Mouse (Mus musculus) cerebellum, adult 2 months (tissue): ENCODE results near the gene Top1. TPM values are rescaled to one million over a fixed set of nuclear protein-coding genes. Genes with fewer than 3 reads are reported as not detected.

Experiments used
- DNase-seq, 2 experiments: peaks; one replicate each; pipeline ENCODE4 v3.0.0; 2021
- H3K27ac ChIP-seq: fragments of 200-500 bp; 2 replicates; pipeline ENCODE4 v1.5.1; 2012; ENCODE audit warnings: low read length, control low read depth, inconsistent platforms; ENCODE audit not compliant: insufficient read depth
- H3K27me3 ChIP-seq: fragments of 200-500 bp; 2 replicates; pipeline ENCODE4 v1.6.1; 2012; ENCODE audit warnings: inconsistent platforms, mild to moderate bottlenecking, low read length, moderate library complexity; ENCODE audit not compliant: control insufficient read depth, insufficient read depth
- H3K4me1 ChIP-seq: fragments of 200-500 bp; 2 replicates; pipeline ENCODE4 v1.6.1; 2011; ENCODE audit warnings: low read length; ENCODE audit not compliant: control insufficient read depth, insufficient read depth
- H3K4me3 ChIP-seq: fragments of 200-500 bp; replicated peaks from 2 replicates; pipeline ENCODE3; 2011; ENCODE audit warnings: mild to moderate bottlenecking, low read depth, low read length, control low read depth; ENCODE audit not compliant: insufficient read depth
- CTCF ChIP-seq: fragments of 200-500 bp; IDR thresholded peaks from 2 replicates; pipeline ENCODE4 v1.5.1; 2011; ENCODE audit warnings: low read depth, mild to moderate bottlenecking, control low read depth, low read length, moderate library complexity, borderline replicate concordance; ENCODE audit not compliant: insufficient read depth
- POLR2A ChIP-seq: fragments of 200-500 bp; IDR thresholded peaks from 2 replicates; pipeline ENCODE4 v1.6.1; 2011; ENCODE audit warnings: low read length, control low read depth, borderline replicate concordance; ENCODE audit not compliant: insufficient read depth
- WGBS: fragments of 180-500 bp; shearing (Covaris S2); methylation state at CpG from one replicate; pipeline ENCODE4 v1.1.7; 2018; 5-methylcytosine and 5-hydroxymethylcytosine counted together
- polyA plus RNA-seq: library from polyadenylated mRNA; depleted of rRNA; stranded (reverse); fragments of >200 nt; gene quantifications from 2 replicates; pipeline ENCODE4 v1.2.3, GENCODE M21; 2012

Top1 gene
- polyA plus RNA-seq, 1 experiment, result 29.4 TPM

- H3K27ac ChIP-seq, result peak overlapping the region; percentile 89
- peak; percentile 51 to 67 for DNase-seq
- under 1% methylated on average over 75 of the region's 76 CpGs for WGBS
- no peaks in the 10 kb centered on the region for H3K27me3 ChIP-seq
- H3K4me3 ChIP-seq, result peak overlapping the region; percentile 70
- peaks cover 1% of the 10 kb centered on the region; the same call in 1 of the 2 replicates for H3K4me1 ChIP-seq
- no peak for TF ChIP-seq CTCF
- TF ChIP-seq POLR2A, result no peak
These were observed 606 bp downstream of the Top1 start for GRCm38 (mm10) chr2:160646144-160646844.

GRCm38 (mm10) chr2:160646845-160647178 lies 1.1 kb downstream of the Top1 start:
- H3K4me1 ChIP-seq, result peaks cover 3% of the 10 kb centered on the region; the same call in 1 of the 2 replicates
- no peak for DNase-seq

GRCm38 (mm10) chr2:160648097-160648496 lies 2.4 kb downstream of the Top1 start:
- no peak overlapping the region for H3K27ac ChIP-seq
- no peak for DNase-seq
- 38% methylated on average over 2 of the region's 2 CpGs for whole genome bisulfite sequencing
- peaks cover 9% of the 10 kb centered on the region for H3K4me1 ChIP-seq
- no peak overlapping the region for H3K4me3 ChIP-seq
- no peaks in the 10 kb centered on the region for H3K27me3 ChIP-seq
- TF ChIP-seq POLR2A, result no peak
- no peak for TF ChIP-seq CTCF

More at GRCm38 (mm10) chr2:160646845-160647178, 1.1 kb downstream of the Top1 start:
- H3K4me3 ChIP-seq, result peak overlapping the region; percentile 70
- WGBS, result 1% methylated on average over 17 of the region's 17 CpGs
- H3K27me3 ChIP-seq, result no peaks in the 10 kb centered on the region
- peak overlapping the region; percentile 89 for H3K27ac ChIP-seq
- TF ChIP-seq POLR2A, result no peak
- TF ChIP-seq CTCF, result no peak

- H3K27ac ChIP-seq, result no peak overlapping the region
- peaks cover 12% of the 10 kb centered on the region for H3K4me1 ChIP-seq
- 87% methylated on average over 2 of the region's 2 CpGs for WGBS
- H3K27me3 ChIP-seq, result no peaks in the 10 kb centered on the region
- no peak for DNase-seq
- H3K4me3 ChIP-seq, result no peak overlapping the region
- no peak for TF ChIP-seq POLR2A
- no peak for TF ChIP-seq CTCF
These were observed 3.4 kb downstream of the Top1 start for GRCm38 (mm10) chr2:160649072-160649471.

GRCm38 (mm10) chr2:160651165-160651564 lies 5.5 kb downstream of the Top1 start:
- no peak for DNase-seq
- no peak for TF ChIP-seq CTCF
- TF ChIP-seq POLR2A, result no peak
- Histone ChIP-seq H3K4me1 (peaks cover 20% of the 10 kb centered on the region), H3K27me3 (no peaks in the 10 kb centered on the region), H3K27ac (no peak overlapping the region), H3K4me3 (no peak overlapping the region)
- 61% methylated on average over 2 of the region's 2 CpGs for WGBS

DNA sequence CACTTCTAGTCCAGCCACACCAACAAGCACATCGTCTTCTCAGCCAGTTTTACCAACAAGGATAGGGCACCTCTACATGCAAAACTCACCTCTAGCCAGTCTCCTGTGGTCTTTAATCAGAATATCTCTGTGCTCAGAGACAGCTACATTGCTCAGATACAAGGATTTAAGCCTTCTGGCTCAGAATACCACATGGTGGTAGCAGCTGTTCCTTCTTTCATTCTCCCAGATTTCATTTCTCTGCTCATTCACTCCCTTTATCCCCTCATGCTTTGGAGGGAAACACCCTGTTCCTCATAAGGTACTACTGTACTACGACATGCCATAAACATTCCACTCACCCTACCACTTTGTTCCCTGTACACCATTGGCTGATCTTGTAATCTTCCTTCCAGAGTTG lies 7.5 kb downstream of the Top1 start:
- WGBS, result 28% methylated on average over 2 of the region's 2 CpGs
- TF ChIP-seq POLR2A, result no peak
- H3K4me3 ChIP-seq, result no peak overlapping the region
- no peaks in the 10 kb centered on the region for H3K27me3 ChIP-seq
- peak in 1 of 2 experiments; percentile 12 for DNase-seq
- peaks cover 20% of the 10 kb centered on the region for H3K4me1 ChIP-seq
- H3K27ac ChIP-seq, result 0 out of 2 replicates have a peak overlapping the region, but pooled peaks have one; percentile 24

DNA sequence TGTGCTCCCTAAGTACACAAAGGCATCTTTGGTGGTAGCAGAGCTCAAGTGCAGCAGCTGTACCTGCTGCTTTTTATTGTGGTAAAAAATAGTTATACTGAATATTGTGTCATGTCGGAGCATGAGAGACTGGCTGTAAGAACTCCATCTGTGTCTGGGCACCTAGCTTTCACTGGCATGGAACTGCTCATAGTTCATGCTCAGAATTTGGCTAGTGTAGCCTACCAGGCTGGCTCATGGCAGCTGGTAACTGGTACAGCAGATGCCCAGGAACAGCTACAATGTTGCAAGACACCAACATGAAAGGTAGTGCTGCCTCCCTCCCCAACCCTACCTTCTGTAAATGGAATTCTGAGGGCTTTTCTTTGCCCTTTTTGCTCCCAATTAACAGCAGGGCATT lies 9.9 kb downstream of the Top1 start:
- no peaks in the 10 kb centered on the region for H3K27me3 ChIP-seq
- H3K4me3 ChIP-seq, result no peak overlapping the region
- peak; percentile 34 to 60 for DNase-seq
- no peak overlapping the region for H3K27ac ChIP-seq
- WGBS, result 24% methylated on average over 1 of the region's 1 CpGs
- TF ChIP-seq CTCF (no peak), POLR2A (no peak)
- H3K4me1 ChIP-seq, result peaks cover 20% of the 10 kb centered on the region

DNA sequence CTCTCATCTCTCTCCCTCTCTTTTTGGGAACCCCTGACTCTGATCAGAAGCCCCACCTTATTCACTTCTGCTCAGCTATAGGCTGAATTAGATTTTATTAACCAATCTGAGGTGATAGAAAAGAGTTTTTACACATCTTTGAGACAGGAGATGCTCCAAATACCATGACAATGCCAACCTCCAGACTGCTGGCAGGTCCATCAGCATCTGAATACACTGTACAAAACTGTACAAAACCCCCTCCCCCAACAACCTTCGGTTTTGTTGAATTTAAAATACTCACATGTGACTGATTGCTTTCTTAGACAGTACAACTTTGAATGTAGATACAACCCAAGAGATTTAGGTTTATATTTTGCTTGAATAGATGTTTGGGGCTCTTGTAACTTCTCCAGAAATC lies 10.5 kb downstream of the Top1 start:
- DNase-seq, result no peak
- TF ChIP-seq CTCF (no peak), POLR2A (no peak)

More for the DNA sequence above, 10.5 kb downstream of the Top1 start:
- WGBS, result 74% methylated on average over 1 of the region's 1 CpGs
- Histone ChIP-seq H3K4me1 (peaks cover 20% of the 10 kb centered on the region), H3K4me3 (no peak overlapping the region), H3K27me3 (no peaks in the 10 kb centered on the region), H3K27ac (no peak overlapping the region)
